Mouse (Mus musculus): ENCODE results near the gene Adamts10.

Gene Adamts10

DNA sequence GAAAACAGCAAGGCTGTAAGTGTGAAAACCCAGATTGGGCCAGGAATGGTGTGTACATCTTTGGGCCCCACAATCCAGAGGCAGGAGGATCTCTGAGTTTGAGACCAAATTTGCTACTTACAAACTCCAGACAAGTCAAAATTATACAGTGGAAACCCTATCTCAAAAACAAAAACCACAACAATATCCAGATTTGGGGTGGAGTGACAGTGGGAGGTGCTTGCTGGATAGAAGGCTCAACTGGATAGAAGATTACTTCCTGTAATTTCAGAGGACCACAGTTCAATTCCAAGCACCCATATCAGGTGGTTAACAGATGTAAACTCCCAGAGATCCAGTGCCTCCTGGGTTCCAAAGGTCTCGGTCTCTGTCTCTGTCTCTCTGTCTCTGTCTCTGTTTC, 30.5 kb downstream of the Adamts10 start:
- peak; percentile 33 for DNase-seq (ENCODE audit: low read depth, low spot score)

DNA sequence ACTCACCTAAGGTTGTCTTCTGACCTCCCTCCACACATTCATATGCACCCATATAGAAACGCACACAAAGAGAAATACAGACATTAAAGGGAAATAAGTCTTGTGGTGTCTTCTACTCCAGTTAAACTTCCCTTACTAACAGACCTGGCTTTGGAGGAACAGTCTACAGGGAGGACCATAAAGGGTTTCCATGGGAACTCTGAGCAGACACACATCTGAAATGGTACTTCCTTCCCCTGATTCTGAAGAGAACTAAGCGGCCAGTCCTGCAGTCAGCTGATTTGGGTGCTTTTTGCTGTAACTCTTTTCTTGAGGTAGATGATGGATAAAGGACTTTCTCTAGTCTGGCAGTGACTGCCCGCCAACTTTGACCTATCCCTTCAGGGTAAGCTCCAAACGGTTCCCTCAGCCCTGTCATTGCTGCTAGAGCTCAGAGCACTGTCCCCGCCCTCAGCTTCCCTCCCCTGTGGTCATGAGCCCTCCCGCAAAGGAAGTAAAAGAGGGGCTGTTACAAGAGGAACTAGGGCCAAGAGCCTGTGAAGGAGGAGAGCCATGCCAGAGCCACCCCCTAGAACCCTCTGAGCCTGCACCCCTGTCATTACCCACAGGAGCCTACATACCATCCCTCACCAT, 31.3 kb downstream of the Adamts10 start, which contains the start of gene Myo1f:
Gene Myo1f, plus strand, starts transcription at position 485 of the 633 bp plus-strand sequence.
- peak; percentile 74 for DNase-seq (ENCODE audit: low read depth, low spot score)

DNA sequence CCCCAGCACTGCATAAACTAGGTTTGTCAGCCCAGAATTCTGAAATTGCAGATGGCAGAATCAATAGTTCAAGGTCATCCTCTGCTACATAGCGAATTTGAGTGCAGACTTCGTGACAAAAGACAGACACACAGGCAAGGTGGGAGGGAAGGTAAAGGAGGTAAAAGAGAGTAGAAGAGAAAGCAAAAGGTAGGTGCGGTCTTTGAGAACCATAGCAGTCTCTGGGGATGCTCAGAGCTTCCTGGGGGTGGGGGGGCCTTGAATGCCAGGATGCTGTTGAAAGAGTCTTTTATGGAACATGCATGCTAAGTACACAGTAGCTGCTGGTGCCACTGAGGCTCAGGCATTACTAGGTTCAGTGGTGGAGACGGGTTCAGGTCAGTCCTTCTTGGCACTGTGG, 33.9 kb downstream of the Adamts10 start:
- no peak for DNase-seq (ENCODE audit: low read depth, low spot score)

DNA sequence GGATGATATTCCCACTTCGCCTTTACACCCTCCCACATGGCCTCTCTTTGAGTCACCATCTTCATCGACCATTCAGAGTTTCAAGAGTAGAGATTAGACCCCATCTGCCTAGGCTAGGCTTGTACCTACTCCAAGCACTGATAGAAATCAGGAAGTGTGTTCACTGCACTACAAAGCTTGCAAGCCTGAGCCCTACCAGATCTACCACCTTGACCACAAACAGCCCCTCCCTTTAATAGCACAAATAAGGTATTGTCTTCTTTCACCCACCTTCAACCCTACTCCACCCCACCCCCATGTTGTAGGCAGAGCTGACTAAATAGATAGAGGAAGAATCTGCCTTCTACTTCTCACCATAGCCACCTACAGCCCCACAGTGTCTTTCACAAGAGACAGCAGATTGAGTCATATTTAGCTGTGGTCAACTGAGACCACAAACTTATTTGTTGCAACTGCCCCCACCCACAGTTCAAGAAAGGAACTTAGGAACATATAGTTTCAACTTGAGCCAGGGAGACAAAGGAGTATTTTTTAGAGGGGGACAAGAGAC, 39.6 kb downstream of the Adamts10 start:
- peak; percentile 78 for DNase-seq (ENCODE audit: low read depth, low spot score)

DNA sequence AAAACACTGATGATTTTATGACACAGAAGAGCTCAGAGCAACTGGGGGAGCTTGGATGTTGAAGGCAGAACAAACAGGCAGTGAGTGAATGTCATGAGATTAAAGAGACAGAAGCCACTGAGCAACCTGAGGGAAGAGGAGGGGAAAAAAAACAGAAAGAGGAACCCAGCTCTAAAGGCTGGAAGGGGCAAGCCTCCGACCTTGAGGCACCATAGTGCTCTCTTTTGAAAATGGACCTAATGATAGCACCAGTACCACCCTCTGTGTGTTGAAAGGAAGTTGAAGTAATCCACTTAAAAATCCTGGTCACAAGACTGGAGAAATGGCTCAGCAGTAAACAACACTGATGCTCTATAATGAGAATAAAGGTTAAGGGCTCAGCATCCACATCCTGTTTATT, 40.6 kb downstream of the Adamts10 start:
- peak; percentile 34 for DNase-seq (ENCODE audit: low read depth, low spot score)

DNA sequence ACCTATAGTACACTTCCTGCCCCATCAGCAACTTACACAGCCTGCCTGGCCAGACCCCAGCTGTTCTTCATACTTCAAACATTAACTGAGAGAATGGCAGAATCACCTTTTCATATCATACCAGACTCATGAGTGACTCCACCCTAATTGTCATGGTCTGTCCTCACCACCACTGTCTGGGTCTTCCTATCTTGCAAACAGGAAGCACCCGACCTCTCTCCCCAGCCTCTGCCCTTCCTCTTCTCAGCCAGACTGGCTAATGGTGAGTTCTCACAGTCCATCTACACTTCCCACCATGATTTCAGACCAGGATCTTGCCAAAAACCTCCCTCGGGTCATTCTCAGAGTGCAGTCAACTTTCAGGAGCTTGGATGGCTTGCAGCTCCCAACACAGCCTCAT, 42.2 kb downstream of the Adamts10 start:
- DNase-seq (ENCODE audit: low read depth, low spot score): peak; percentile 14

DNA sequence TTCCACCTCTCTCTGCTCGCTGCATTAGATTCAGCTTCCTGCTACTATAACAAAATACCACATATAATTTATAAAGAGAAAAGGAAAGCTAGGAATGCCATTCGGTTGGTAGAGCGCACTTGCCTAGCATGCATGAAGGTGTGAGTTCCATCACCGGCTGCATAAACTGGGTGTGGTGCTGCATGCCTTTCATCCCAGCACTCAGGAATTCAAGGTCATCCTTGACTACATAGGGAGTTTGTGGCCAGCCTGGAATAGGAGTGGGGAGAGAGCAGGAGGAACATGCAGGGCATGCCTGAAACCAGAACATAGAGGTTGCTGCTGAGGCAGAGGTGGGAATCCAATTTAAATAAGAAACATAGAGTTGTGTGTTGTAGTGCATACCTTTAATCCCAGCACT, 60.1 kb downstream of the Adamts10 start:
- no peak for DNase-seq (ENCODE audit: low read depth, low spot score)

DNA sequence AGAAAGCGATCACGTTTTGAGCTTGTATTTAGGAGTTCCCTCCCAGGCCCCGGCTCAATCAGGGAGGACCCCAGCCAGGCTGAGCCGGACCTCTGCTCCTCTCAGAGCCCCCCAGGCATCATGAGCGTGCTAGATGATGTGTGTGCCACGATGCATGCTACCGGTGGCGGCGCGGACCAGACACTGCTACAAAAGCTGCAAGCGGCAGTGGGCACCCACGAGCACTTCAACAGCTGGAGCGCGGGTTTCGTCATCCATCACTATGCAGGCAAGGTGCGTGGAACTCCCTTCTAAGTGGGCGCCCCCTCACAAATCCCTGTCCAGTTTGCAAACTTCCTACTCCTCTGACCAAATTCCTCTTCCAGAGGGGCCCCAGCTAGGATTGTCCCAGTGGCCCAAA, 62.0 kb downstream of the Adamts10 start:
- no peak for DNase-seq (ENCODE audit: low read depth, low spot score)

DNA sequence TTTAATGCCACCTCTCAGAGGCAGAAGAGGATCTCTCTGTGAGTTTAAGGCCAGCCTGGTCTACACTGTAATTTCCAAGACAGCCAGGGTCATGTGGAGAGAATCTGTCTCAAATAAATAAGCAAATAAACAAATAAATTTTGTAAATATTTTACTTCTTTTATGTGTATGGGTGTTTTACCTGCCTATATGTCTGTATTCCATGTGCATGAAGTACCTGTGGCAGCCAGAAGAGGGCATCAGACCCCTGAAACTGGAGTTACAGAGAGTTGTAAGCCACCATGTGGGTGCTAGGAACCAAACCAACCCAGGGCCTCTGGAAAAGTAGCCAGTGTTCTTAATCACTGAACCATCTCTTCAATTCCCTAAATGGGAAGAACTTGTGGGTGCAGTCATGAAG, 73.3 kb downstream of the Adamts10 start:
- DNase-seq (ENCODE audit: low read depth, low spot score): no peak

DNA sequence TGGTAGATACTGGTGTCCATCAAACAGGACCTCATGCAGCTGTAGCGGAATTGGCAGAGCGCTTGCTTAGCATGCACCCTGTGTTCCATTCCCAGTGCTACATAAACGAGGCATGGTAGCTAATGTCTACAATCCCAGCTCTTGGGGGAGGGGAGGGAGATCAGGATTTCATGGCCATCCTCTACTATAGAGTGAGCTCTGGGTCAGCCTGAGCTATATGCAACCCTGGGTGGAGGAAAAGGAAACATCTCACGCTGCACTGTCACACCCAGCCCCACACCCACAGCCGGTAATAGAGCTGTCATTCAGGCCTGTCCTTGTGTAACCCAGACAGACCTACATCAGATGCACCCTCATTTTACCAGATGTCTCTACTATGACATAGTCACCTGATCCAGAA, 74.5 kb downstream of the Adamts10 start:
- no peak for DNase-seq (ENCODE audit: low read depth, low spot score)

DNA sequence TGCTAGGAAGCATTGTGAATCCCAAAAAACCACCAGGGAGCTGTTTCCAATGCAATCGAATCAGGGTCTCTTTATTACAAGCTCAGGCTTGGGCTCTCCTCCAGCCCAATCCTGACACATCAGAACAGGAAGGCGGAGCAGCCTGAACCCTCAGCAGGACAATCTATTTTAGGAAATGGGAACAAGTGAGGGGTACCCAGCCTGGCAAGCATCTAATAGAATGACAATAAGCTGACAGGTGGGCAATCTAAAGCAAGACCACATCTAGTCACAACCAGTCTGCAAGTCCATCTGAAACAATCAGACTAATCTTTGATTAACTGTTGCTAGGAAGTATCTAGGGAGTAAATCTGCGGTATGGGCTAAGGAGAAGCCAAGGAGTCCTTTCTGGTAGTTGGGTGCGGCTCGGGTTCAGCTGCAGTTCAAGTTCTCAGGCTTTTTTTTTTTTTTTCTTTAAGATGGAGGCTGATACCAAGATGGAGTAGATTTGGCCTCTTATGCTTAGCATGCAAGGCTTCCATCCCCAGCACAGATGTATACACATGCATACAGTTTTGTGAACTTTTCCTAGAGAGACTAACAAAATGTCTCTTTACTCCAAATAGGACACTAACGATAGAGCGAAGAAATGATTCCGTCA, 76.0 kb downstream of the Adamts10 start:
- no peak for DNase-seq (ENCODE audit: low read depth, low spot score)

DNA sequence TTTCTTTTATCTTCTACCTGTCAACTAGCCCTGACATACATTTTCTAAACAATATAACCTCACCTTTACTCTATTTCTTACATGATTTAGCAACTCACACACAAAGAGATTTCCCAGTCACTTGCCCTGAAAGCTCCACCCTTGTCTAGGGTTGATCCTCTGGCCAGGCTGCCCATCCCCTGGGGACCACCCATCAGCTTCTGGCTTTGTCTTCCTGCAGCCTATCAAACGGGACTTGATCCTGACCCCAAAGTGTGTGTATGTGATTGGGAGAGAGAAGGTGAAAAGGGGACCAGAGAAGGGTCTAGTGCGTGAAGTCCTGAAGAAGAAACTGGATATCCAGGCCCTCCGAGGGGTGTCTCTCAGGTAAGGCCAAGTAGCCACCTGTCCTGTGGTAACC, 76.8 kb downstream of the Adamts10 start:
- no peak for DNase-seq (ENCODE audit: low read depth, low spot score)

DNA sequence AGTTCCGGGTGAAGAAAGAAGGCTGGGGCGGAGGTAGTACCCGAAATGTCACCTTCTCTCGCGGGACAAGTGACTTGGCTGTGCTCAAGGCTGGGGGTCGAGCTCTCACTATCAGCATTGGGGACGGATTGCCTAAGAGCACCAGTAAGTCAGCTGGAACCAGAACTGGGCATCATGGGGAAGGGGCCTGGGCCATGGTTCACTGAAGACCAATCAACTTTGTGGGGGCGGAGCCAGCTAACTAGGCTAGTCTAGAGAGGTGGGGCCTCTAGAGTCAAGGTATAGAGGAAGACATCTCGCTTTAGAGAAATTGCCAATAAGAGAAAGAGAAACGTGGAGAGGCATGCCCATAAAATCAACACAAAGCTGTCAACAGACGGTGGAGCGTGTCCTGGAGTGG, 77.9 kb downstream of the Adamts10 start:
- DNase-seq (ENCODE audit: low read depth, low spot score): no peak
